Mouse (Mus musculus) ES-E14 (cell line): ENCODE measurements around the gene Pla2g16.

Source experiments
- HCFC1 ChIP-seq: IDR thresholded peaks from 2 replicates; pipeline ENCODE4 v1.6.1; 2012; ENCODE audit warnings: low read length, inconsistent platforms, borderline replicate concordance; ENCODE audit not compliant: insufficient read depth
- MAFK ChIP-seq: IDR thresholded peaks from 2 replicates; pipeline ENCODE4 v1.6.1; 2014; ENCODE audit warnings: mild to moderate bottlenecking, low read depth, low read length, inconsistent platforms; ENCODE audit not compliant: insufficient read depth
- ZC3H11A ChIP-seq: IDR thresholded peaks from 2 replicates; pipeline ENCODE4 v1.6.1; 2012; ENCODE audit warnings: low read depth, mild to moderate bottlenecking, inconsistent platforms, low read length, borderline replicate concordance
- ZNF384 ChIP-seq: IDR thresholded peaks from 2 replicates; pipeline ENCODE4 v1.6.1; 2012; ENCODE audit warnings: low read depth, low read length, inconsistent platforms

GRCm38 (mm10) chr19:7585764-7586163, 28.5 kb downstream of the Pla2g16 start:
- TF ChIP-seq MAFK (no peak), ZC3H11A (no peak), HCFC1 (no peak), ZNF384 (no peak)
